Mouse (Mus musculus): ENCODE data around the gene Map7d2.

Gene Map7d2

DNA sequence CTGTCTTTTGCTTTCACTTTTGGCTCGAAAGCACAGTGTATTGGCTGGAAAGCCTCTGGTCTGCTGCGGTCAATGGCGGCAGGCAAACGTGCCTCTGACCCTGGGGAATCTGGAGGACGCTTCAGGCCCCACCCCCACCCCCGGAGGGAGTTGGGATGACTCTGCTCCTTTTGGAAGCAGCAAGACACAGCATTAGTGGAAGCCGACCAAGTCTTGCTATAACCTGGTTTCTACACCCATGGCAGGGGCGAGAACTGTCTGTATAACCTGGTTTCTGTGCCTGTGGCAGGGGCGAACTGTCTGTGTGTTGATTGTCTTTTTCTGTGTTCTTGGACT lies 96.3 kb downstream of the Map7d2 start:
- DNase-seq, result no peak

DNA sequence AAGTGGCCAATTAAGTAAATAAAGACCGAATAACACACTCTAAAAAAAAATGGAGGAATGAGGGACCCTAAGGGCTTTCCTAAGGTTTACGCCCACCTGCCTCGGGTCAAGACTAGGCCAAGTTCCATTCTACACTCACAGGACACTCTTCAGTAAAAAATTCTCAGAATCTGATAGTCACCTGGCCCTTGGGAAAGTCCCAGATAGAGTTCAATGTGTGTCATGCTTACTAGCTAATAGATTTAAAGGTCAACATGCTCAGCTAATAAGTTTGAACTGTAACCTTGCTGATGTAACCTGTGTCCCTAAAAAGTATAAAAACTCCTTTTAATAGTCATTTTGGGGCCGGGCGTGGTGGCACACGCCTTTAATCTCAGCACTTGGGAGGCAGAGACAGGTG lies 101.2 kb downstream of the Map7d2 start:
- DNase-seq, result no peak

DNA sequence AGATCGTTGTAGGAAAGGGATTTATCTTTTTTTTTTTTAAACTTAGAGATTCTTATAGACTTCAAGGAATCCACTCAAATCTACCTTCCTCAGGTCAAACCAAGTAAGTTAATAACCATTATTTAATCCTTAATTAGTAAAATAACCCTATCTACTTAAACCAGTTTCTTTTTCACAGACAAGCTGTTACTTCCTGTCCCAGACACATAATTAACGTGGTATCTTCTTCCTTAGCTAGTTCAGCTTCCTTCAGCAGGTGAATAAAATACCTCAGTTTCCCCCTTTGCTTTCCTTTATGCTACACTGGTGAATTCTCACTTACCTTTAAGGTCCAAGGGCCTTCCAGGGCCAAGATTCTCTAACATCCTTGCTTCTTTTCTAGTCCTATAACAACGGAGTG lies 107.4 kb downstream of the Map7d2 start:
- no peak for DNase-seq

DNA sequence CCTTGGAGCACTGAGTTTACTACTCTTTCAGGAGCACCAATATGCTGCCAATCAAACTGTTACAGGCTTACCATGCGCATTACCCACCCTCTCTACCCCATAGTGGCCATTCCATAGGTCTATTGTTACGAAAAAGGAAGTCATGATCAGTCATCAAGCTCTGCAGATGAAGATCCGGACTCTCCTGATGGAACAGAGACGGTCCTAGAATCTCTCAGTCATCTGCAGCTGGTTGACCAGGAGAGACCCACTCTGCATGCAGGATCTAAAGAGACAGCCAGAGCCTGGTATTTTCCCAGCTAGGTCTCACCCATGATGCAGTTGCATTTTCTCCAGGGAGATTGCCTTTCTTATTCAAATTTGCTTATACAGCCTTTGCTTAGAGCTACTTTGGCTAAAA lies 108.3 kb downstream of the Map7d2 start:
- no peak for DNase-seq

DNA sequence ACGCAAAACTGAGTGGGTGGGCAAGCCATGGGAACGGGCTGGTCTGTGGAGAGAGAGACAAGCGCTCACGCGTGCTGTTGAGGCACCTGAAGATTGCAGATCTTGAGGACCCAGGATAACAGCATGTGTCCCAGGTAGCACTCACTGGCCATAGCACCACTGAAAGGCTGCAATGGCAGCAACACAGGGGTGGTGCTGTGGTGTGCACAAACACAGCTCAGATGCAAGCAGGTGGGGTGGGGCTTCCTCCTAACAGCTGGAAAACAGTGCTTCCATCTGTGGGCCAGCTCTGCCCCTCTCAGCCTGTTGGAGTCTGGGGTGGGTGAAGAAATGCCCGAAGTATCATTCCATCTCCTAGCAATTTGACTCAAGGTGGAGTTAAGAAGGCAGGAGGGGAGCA lies 112.0 kb downstream of the Map7d2 start, which contains the start of gene Bclaf3:
Bclaf3 (plus strand) TSS at position 301 of the 400 bp plus-strand sequence.
- no peak for DNase-seq

DNA sequence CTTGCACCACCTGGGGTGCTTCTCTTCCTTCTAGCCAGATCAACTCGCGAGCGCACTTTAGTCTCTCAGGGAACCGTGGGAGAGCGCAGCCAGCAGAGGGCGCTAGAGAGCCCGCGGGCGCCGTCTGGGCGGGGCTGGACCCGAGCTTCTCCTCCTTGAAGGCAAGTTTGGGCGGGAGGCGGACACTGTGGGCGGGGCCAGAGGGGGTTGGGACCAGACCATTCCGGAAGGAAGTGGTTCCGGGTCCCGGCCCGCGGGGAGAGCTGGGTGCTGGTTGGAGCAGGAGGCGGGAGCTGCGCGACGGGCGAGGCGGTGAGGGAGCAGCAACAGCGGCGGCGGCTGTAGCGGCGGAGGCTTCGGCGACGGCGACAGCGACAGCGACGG lies 118.0 kb downstream of the Map7d2 start:
- peak; percentile 94 for DNase-seq

DNA sequence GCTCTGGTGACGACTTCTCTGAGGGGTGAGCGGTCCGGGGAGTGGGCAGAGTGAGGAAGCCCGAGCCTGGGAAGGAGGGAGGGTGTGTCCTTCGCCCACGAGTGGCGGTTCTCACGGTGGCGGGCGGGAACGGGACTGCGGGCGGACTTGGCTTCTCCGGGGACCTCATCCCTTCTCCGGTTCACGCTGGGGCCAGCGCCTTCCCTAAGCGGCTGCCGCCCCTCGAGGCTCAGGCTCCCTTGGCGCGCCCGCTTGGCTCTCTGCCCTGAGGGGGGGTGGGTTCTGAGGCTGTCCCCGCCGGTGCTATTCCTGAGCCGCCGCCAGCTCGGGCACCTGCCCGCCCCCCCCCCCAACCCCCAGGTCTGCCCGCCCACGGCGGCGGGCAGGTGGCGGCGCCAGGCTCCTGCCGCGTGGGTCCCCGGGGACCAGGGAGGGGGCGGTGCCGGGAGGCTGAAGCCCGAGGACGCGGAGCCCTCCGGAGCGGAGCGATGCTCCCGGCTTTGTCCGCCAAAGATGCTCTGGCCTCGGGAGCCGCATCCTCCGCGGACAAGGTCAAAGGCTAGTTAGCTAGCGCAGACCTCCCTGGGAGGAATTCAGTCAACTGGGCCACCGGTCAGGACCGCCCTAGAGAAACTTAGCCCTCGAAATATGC lies 118.6 kb downstream of the Map7d2 start:
- DNase-seq, result peak; percentile 34

DNA sequence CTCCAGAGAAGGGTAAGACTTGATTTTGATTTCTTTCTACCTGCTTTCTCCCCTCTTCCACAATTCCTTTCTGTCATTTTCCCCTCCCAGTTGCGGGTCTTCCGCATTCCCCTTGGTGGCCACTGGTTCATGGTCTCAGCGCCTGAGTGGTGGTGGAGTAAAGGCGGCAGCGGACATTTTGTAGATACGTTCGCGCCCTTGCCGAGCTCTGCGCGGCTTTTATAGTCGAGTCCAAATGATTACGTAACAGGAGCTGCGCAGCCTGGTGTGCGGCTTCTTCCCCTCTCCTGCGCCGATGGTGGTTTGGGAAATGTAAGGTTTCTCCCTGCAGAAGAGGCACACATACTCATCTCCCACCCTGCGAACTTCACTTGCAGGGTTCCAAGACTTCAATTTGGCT lies 127.6 kb downstream of the Map7d2 start:
- DNase-seq, result no peak

DNA sequence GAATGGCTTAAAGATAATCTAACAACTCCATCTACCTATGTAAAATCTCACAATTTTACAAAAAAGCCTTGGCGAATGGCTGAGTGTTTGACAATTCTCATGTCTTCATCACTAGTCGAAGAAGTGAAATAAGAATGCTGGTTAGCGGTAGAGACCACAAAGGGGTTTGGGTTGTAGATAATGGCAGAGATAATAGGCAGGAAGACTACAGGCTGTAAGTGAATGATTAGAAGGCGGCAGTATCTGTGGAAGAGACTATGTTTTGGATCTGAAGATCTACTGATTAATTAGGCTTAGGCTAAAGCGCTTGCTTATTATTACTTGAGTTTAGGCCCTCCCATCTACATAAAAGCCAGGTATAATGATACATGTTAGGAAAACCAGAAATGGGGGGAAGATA lies 132.7 kb downstream of the Map7d2 start:
- no peak for DNase-seq

All from kidney, adult 18-20 months (tissue).